Mouse (Mus musculus) right cerebral cortex, postnatal 14 days (tissue): ENCODE results near the gene Dimt1.
"Not testable (repeated sequence)": the region's sequence is repeated elsewhere in the genome, so short reads cannot be mapped to it uniquely, and the experiment has no call there.

Source experiments
- DNase-seq: peaks from one replicate; pipeline ENCODE4 v3.0.0; 2022

The Dimt1 gene

GRCm38 (mm10) chr13:106996891-106997290, 50.0 kb downstream of the Dimt1 start:
- DNase-seq: no peak

GRCm38 (mm10) chr13:106997557-106997956, 50.6 kb downstream of the Dimt1 start:
- DNase-seq: not testable (repeated sequence)

GRCm38 (mm10) chr13:106998026-106998425, 51.1 kb downstream of the Dimt1 start:
- DNase-seq: no peak

- no peak for DNase-seq
These were observed 51.7 kb downstream of the Dimt1 start for GRCm38 (mm10) chr13:106998671-106999070.

- no peak for DNase-seq
These were observed 56.3 kb downstream of the Dimt1 start for GRCm38 (mm10) chr13:107003211-107003610.

GRCm38 (mm10) chr13:107008174-107008573, 61.2 kb downstream of the Dimt1 start:
- no peak for DNase-seq
